Mouse (Mus musculus): Measurements from ENCODE around the gene Afdn. TPM values are rescaled to one million over a fixed set of nuclear protein-coding genes. Genes with fewer than 3 reads are reported as not detected.

Afdn gene
- polyA plus RNA-seq, 1 experiment from 2014 or later = 34.3 TPM

DNA sequence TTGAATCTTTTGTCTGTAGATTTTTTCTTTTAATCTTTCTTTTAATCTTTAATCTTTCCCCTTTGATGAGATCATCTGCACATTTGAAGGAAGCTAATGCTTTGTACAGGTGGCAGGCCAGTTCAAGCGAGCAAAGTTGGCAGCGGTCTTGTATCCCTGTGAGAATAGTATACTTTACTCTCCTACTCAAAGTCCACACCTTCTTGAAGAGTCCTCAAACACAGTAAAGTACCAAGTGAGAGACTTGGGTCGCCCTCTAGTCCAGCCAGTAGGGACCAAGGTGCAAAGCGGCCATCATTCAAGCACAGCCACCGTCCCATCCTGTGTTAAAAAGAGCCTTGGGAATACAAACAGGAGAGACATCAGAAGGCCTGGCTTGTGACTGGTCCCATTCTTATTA lies 25.3 kb upstream of the Afdn start:
- H3K4me2 ChIP-seq = no peak overlapping the region
- no peaks in the 10 kb centered on the region for H3K9me3 ChIP-seq (ENCODE audit: control insufficient read depth, low read length)
- H3K27ac ChIP-seq (ENCODE audit: low read depth, low read length) = no peak overlapping the region
- no peaks in the 10 kb centered on the region for H3K36me3 ChIP-seq (ENCODE audit: control insufficient read depth, insufficient read depth, low read length)
- H3K4me1 ChIP-seq (replicated peaks; ENCODE audit: control insufficient read depth, insufficient read depth, low read length) = no peaks in the 10 kb centered on the region; the same call in 1 of the 2 replicates
- H3K9ac ChIP-seq (ENCODE audit: low read depth, low read length) = no peak overlapping the region
- no peaks in the 10 kb centered on the region for H3K27me3 ChIP-seq (replicated peaks; ENCODE audit: control insufficient read depth, insufficient read depth, low read length)
- no peak for ATAC-seq (replicated peaks; ENCODE audit: low FRiP score)
- WGBS = 88% methylated on average over 5 of the region's 5 CpGs
- no peak for DNase-seq (ENCODE audit: low spot score)
- H3K4me3 ChIP-seq (ENCODE audit: low read depth, low read length) = no peak overlapping the region

DNA sequence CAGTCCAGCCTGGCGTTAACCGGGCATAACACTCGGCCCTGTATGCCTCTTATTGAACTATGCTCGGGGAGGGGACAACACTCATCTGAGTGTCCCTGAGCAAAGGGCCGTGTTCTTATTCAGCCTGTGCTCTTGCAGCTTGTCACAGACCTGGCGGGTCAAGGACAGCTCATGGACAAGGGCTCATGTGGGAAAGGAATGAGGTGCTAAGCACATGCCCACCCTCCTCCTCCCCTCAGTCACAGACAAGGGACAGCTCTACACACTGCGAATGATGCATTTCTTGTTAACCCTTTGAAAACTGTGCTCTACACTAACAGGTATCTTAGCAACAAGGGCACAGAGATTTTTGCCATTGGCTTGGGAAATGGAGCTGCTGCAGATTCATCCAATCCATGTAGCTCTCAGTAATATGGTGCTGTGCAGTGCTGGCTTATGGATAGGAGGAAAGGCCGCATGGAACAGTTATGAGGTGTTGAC lies 24.5 kb upstream of the Afdn start:
- Histone ChIP-seq H3K27me3 (replicated peaks; ENCODE audit: control insufficient read depth, insufficient read depth, low read length) (no peaks in the 10 kb centered on the region), H3K4me2 (no peak overlapping the region), H3K4me3 (ENCODE audit: low read depth, low read length) (no peak overlapping the region), H3K9me3 (ENCODE audit: control insufficient read depth, low read length) (no peaks in the 10 kb centered on the region), H3K9ac (ENCODE audit: low read depth, low read length) (no peak overlapping the region), H3K4me1 (replicated peaks; ENCODE audit: control insufficient read depth, insufficient read depth, low read length) (no peaks in the 10 kb centered on the region; the same call in 1 of the 2 replicates), H3K36me3 (ENCODE audit: control insufficient read depth, insufficient read depth, low read length) (no peaks in the 10 kb centered on the region), H3K27ac (ENCODE audit: low read depth, low read length) (no peak overlapping the region)
- no peak for DNase-seq (ENCODE audit: low spot score)
- WGBS = 72% methylated on average over 8 of the region's 8 CpGs
- no peak for ATAC-seq (replicated peaks; ENCODE audit: low FRiP score)

DNA sequence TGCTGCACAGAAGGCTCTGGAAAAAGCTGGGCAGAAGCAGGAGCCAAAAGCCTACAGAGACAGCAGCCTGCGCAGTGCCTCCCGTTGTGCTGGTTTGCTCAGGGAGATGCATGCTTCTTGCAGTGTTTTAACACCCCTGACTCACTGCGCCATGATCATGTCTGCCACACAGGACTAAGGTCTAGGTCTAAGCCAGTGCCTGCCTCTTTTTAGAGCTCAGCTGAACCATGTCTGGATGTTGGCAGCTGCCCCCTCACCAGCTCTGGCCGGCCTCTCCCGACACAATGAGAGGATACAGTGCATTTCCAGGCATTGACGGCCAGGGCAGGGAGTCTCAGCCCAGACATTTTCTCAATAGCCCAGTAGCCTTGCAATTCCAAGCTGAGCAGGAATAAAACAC lies 23.0 kb upstream of the Afdn start:
- ATAC-seq (replicated peaks; ENCODE audit: low FRiP score) (no peak), DNase-seq (ENCODE audit: low spot score) (no peak)
- peaks cover 3% of the 10 kb centered on the region for H3K4me1 ChIP-seq (replicated peaks; ENCODE audit: control insufficient read depth, insufficient read depth, low read length)
- H3K36me3 ChIP-seq (ENCODE audit: control insufficient read depth, insufficient read depth, low read length) = no peaks in the 10 kb centered on the region
- H3K9me3 ChIP-seq (ENCODE audit: control insufficient read depth, low read length) = no peaks in the 10 kb centered on the region
- 55% methylated on average over 6 of the region's 6 CpGs for WGBS
- no peak overlapping the region for H3K4me3 ChIP-seq (ENCODE audit: low read depth, low read length)
- no peak overlapping the region for H3K9ac ChIP-seq (ENCODE audit: low read depth, low read length)
- no peak overlapping the region for H3K27ac ChIP-seq (ENCODE audit: low read depth, low read length)
- no peaks in the 10 kb centered on the region for H3K27me3 ChIP-seq (replicated peaks; ENCODE audit: control insufficient read depth, insufficient read depth, low read length)
- no peak overlapping the region for H3K4me2 ChIP-seq

- ATAC-seq (replicated peaks; ENCODE audit: low FRiP score) (no peak), DNase-seq (ENCODE audit: low spot score) (no peak)
- Histone ChIP-seq H3K9me3 (ENCODE audit: control insufficient read depth, low read length) (no peaks in the 10 kb centered on the region), H3K9ac (ENCODE audit: low read depth, low read length) (no peak overlapping the region), H3K27me3 (replicated peaks; ENCODE audit: control insufficient read depth, insufficient read depth, low read length) (no peaks in the 10 kb centered on the region), H3K4me1 (replicated peaks; ENCODE audit: control insufficient read depth, insufficient read depth, low read length) (peaks cover 3% of the 10 kb centered on the region), H3K36me3 (ENCODE audit: control insufficient read depth, insufficient read depth, low read length) (no peaks in the 10 kb centered on the region), H3K4me2 (no peak overlapping the region), H3K4me3 (ENCODE audit: low read depth, low read length) (no peak overlapping the region), H3K27ac (ENCODE audit: low read depth, low read length) (no peak overlapping the region)
- WGBS = 32% methylated on average over 7 of the region's 7 CpGs
Observed at GRCm38 (mm10) chr17:13738121-13738776, 22.1 kb upstream of the Afdn start.

GRCm38 (mm10) chr17:13738916-13739315 lies 21.4 kb upstream of the Afdn start:
- H3K36me3 ChIP-seq (ENCODE audit: control insufficient read depth, insufficient read depth, low read length) = no peaks in the 10 kb centered on the region
- H3K9me3 ChIP-seq (ENCODE audit: control insufficient read depth, low read length) = no peaks in the 10 kb centered on the region
- H3K27ac ChIP-seq (ENCODE audit: low read depth, low read length) = no peak overlapping the region
- H3K27me3 ChIP-seq (replicated peaks; ENCODE audit: control insufficient read depth, insufficient read depth, low read length) = peaks cover 6% of the 10 kb centered on the region; the same call in 1 of the 2 replicates
- DNase-seq (ENCODE audit: low spot score) = no peak
- no peak overlapping the region for H3K4me3 ChIP-seq (ENCODE audit: low read depth, low read length)
- 84% methylated on average over 2 of the region's 2 CpGs for WGBS
- no peak for ATAC-seq (replicated peaks; ENCODE audit: low FRiP score)
- peaks cover 8% of the 10 kb centered on the region for H3K4me1 ChIP-seq (replicated peaks; ENCODE audit: control insufficient read depth, insufficient read depth, low read length)
- H3K9ac ChIP-seq (ENCODE audit: low read depth, low read length) = no peak overlapping the region
- H3K4me2 ChIP-seq = no peak overlapping the region

DNA sequence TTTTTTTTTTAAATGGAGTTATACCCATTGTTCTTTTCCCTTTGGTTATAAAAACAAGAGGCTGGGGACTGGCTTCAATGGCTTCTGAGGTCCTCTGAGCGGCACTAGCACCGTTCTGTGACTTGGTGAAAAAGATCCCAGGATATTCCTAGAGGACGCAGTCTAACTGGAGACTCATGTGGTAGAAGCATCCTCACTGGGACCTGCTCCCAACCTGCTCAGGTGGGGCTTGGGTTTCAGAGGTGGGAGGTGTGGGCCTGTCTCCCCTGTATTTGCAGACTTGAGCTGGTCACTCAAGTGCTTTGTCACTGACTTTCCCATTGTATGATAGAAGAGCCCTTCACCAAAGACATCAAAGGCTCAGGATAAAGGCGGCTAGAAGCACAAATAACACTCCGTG lies 20.4 kb upstream of the Afdn start:
- Histone ChIP-seq H3K9me3 (ENCODE audit: control insufficient read depth, low read length) (no peaks in the 10 kb centered on the region), H3K27me3 (replicated peaks; ENCODE audit: control insufficient read depth, insufficient read depth, low read length) (peaks cover 8% of the 10 kb centered on the region; the same call in 1 of the 2 replicates), H3K36me3 (ENCODE audit: control insufficient read depth, insufficient read depth, low read length) (no peaks in the 10 kb centered on the region), H3K4me2 (no peak overlapping the region), H3K27ac (ENCODE audit: low read depth, low read length) (no peak overlapping the region), H3K4me1 (replicated peaks; ENCODE audit: control insufficient read depth, insufficient read depth, low read length) (peaks cover 10% of the 10 kb centered on the region), H3K4me3 (ENCODE audit: low read depth, low read length) (no peak overlapping the region), H3K9ac (ENCODE audit: low read depth, low read length) (no peak overlapping the region)
- ATAC-seq (replicated peaks; ENCODE audit: low FRiP score) = no peak
- 67% methylated on average over 5 of the region's 5 CpGs for WGBS
- no peak for DNase-seq (ENCODE audit: low spot score)

- H3K27ac ChIP-seq (ENCODE audit: low read depth, low read length) = no peak overlapping the region
- WGBS = 14% methylated on average over 2 of the region's 2 CpGs
- H3K27me3 ChIP-seq (replicated peaks; ENCODE audit: control insufficient read depth, insufficient read depth, low read length) = peaks cover 8% of the 10 kb centered on the region; the same call in 1 of the 2 replicates
- H3K9ac ChIP-seq (ENCODE audit: low read depth, low read length) = no peak overlapping the region
- no peak; the same call in 1 of the 2 replicates for ATAC-seq (replicated peaks; ENCODE audit: low FRiP score)
- H3K9me3 ChIP-seq (ENCODE audit: control insufficient read depth, low read length) = no peaks in the 10 kb centered on the region
- no peak overlapping the region for H3K4me2 ChIP-seq
- H3K36me3 ChIP-seq (ENCODE audit: control insufficient read depth, insufficient read depth, low read length) = no peaks in the 10 kb centered on the region
- DNase-seq (ENCODE audit: low spot score) = no peak
- H3K4me1 ChIP-seq (replicated peaks; ENCODE audit: control insufficient read depth, insufficient read depth, low read length) = peaks cover 10% of the 10 kb centered on the region
- no peak overlapping the region for H3K4me3 ChIP-seq (ENCODE audit: low read depth, low read length)
Observed at GRCm38 (mm10) chr17:13740796-13741195, 19.5 kb upstream of the Afdn start.

- no peak for ATAC-seq (replicated peaks; ENCODE audit: low FRiP score)
- no peaks in the 10 kb centered on the region for H3K9me3 ChIP-seq (ENCODE audit: control insufficient read depth, low read length)
- no peak overlapping the region for H3K4me3 ChIP-seq (ENCODE audit: low read depth, low read length)
- no peak overlapping the region for H3K4me2 ChIP-seq
- peaks cover 10% of the 10 kb centered on the region for H3K4me1 ChIP-seq (replicated peaks; ENCODE audit: control insufficient read depth, insufficient read depth, low read length)
- no peak overlapping the region for H3K27ac ChIP-seq (ENCODE audit: low read depth, low read length)
- no peaks in the 10 kb centered on the region for H3K36me3 ChIP-seq (ENCODE audit: control insufficient read depth, insufficient read depth, low read length)
- no peak overlapping the region for H3K9ac ChIP-seq (ENCODE audit: low read depth, low read length)
- peaks cover 8% of the 10 kb centered on the region; the same call in 1 of the 2 replicates for H3K27me3 ChIP-seq (replicated peaks; ENCODE audit: control insufficient read depth, insufficient read depth, low read length)
- DNase-seq (ENCODE audit: low spot score) = no peak
- WGBS = 39% methylated on average over 7 of the region's 7 CpGs
Observed at GRCm38 (mm10) chr17:13741611-13742010, 18.7 kb upstream of the Afdn start.

GRCm38 (mm10) chr17:13742334-13742733 lies 18.0 kb upstream of the Afdn start:
- ATAC-seq (replicated peaks; ENCODE audit: low FRiP score) (no peak), DNase-seq (ENCODE audit: low spot score) (no peak)
- H3K27ac ChIP-seq (ENCODE audit: low read depth, low read length) = no peak overlapping the region
- H3K27me3 ChIP-seq (replicated peaks; ENCODE audit: control insufficient read depth, insufficient read depth, low read length) = peaks cover 8% of the 10 kb centered on the region; the same call in 1 of the 2 replicates
- no peaks in the 10 kb centered on the region for H3K9me3 ChIP-seq (ENCODE audit: control insufficient read depth, low read length)
- H3K4me2 ChIP-seq = no peak overlapping the region
- 29% methylated on average over 2 of the region's 2 CpGs for WGBS
- no peak overlapping the region for H3K9ac ChIP-seq (ENCODE audit: low read depth, low read length)
- H3K36me3 ChIP-seq (ENCODE audit: control insufficient read depth, insufficient read depth, low read length) = no peaks in the 10 kb centered on the region
- no peak overlapping the region for H3K4me3 ChIP-seq (ENCODE audit: low read depth, low read length)
- H3K4me1 ChIP-seq (replicated peaks; ENCODE audit: control insufficient read depth, insufficient read depth, low read length) = peaks cover 10% of the 10 kb centered on the region

Measured in liver, embryonic 11.5 days (tissue).